Comparison of ENCODE assay signal across 13 mouse cellular contexts in genomic region chr5:72998546-72998945, GRCm38 (mm10). TPM values are rescaled to one million over a fixed set of nuclear protein-coding genes. Genes with fewer than 3 reads are reported as not detected.
"Had no signal": no experiment of that assay in that cellular context is flagged by ENCODE, and none has a peak within 500 bp of the region (broad histone marks: within the 10 kb centered on the region; RNA-seq: fewer than 3 reads in every experiment).

No protein-coding gene starts in this region.

RNA-seq across cellular contexts. Expression of gene Slc10a4, which starts 8.1 kb away (rescaled TPM):
- polyA plus RNA-seq: spleen, adult 2 months had no signal

RNA-seq across cellular contexts. Expression of gene Gm10135, which starts 24.0 kb away (rescaled TPM):
- polyA plus RNA-seq: neural tube, embryonic 13.5 days; neural tube, embryonic 14.5 days; neural tube, embryonic 15.5 days; small intestine, adult 2 months; spleen, adult 2 months; stomach, embryonic 14.5 days; stomach, embryonic 15.5 days; stomach, embryonic 16.5 days; stomach, postnatal 0 days; testis, adult 2 months; thymus, adult 2 months; thymus, postnatal 0 days; urinary bladder, adult 2 months had no signal
